Mouse (Mus musculus) urinary bladder, postnatal 10 days (tissue): ENCODE results near the gene Ribc2.

Source experiments
- DNase-seq: peaks from one replicate; pipeline ENCODE4 v3.0.0; 2022; ENCODE audit warnings: low spot score

Gene Ribc2

GRCm38 (mm10) chr15:85131275-85132192, at the start of gene Ribc2, which contains the start of gene Smc1b:
Gene Ribc2, plus strand, starts transcription at chr15:85132078.
Gene Smc1b, minus strand, starts transcription at chr15:85131964.
- peak; percentile 39 for DNase-seq

GRCm38 (mm10) chr15:85085641-85086040, 46.2 kb upstream of the Ribc2 start:
- DNase-seq = no peak

GRCm38 (mm10) chr15:85132193-85132520, 279 bp downstream of the Ribc2 start:
- DNase-seq = no peak

- DNase-seq = no peak
These were observed 3.3 kb downstream of the Ribc2 start for GRCm38 (mm10) chr15:85135143-85135542.

- no peak for DNase-seq
These were observed 9.4 kb downstream of the Ribc2 start for GRCm38 (mm10) chr15:85141290-85141689.

- peak; percentile 7 for DNase-seq
These were observed 10.6 kb downstream of the Ribc2 start for GRCm38 (mm10) chr15:85142441-85142840.

GRCm38 (mm10) chr15:85143161-85143560, 11.3 kb downstream of the Ribc2 start:
- no peak for DNase-seq

- DNase-seq = no peak
These were observed 11.9 kb downstream of the Ribc2 start for GRCm38 (mm10) chr15:85143747-85144146.

- DNase-seq = no peak
These were observed 12.4 kb downstream of the Ribc2 start for GRCm38 (mm10) chr15:85144249-85144648.

- DNase-seq = peak; percentile 52
These were observed 19.6 kb downstream of the Ribc2 start for GRCm38 (mm10) chr15:85151433-85151918.

- no peak for DNase-seq
These were observed 20.7 kb downstream of the Ribc2 start for GRCm38 (mm10) chr15:85152577-85152976.

GRCm38 (mm10) chr15:85154091-85154490, 22.2 kb downstream of the Ribc2 start:
- DNase-seq = no peak

- no peak for DNase-seq
These were observed 24.3 kb downstream of the Ribc2 start for GRCm38 (mm10) chr15:85156198-85156597.

- no peak for DNase-seq
These were observed 29.5 kb downstream of the Ribc2 start for GRCm38 (mm10) chr15:85161416-85161815.

- DNase-seq = no peak
These were observed 31.1 kb downstream of the Ribc2 start for GRCm38 (mm10) chr15:85162693-85163663.

GRCm38 (mm10) chr15:85166433-85166933, 34.6 kb downstream of the Ribc2 start:
- DNase-seq = no peak

- no peak for DNase-seq
These were observed 35.3 kb downstream of the Ribc2 start for GRCm38 (mm10) chr15:85167086-85167679.

GRCm38 (mm10) chr15:85172054-85172453, 40.2 kb downstream of the Ribc2 start:
- DNase-seq = no peak

- no peak for DNase-seq
These were observed 41.5 kb downstream of the Ribc2 start for GRCm38 (mm10) chr15:85173425-85173824.

GRCm38 (mm10) chr15:85174060-85174459, 42.2 kb downstream of the Ribc2 start:
- no peak for DNase-seq

- DNase-seq = no peak
These were observed 45.7 kb downstream of the Ribc2 start for GRCm38 (mm10) chr15:85177576-85177975.

GRCm38 (mm10) chr15:85178172-85178571, 46.3 kb downstream of the Ribc2 start:
- DNase-seq = no peak
